Mouse (Mus musculus): ENCODE data around the gene Hmga2.

The Hmga2 gene

DNA sequence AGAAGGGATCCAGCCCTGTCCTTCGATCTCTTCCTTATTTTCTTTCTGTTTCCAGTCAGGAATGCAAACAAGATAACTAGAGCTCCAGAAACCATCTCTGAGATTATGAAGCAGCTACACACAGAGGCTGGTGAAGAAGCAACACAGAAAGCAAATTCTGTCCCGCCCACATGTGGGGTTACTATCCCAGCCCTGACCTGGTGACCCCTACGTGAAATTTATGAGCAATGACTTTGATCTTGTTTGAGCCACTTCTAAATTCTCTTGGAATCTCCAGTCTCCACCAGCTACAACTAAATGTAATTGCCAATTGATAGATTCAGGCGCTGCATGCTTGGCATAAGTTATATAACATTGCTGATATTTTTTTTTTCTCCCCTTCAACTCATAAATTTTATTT is 7.9 kb upstream of the Hmga2 start:
- TF ChIP-seq GATA4 (IDR thresholded peaks at IDR 0.05; ENCODE audit: insufficient replicate concordance, low read length): no peak

DNA sequence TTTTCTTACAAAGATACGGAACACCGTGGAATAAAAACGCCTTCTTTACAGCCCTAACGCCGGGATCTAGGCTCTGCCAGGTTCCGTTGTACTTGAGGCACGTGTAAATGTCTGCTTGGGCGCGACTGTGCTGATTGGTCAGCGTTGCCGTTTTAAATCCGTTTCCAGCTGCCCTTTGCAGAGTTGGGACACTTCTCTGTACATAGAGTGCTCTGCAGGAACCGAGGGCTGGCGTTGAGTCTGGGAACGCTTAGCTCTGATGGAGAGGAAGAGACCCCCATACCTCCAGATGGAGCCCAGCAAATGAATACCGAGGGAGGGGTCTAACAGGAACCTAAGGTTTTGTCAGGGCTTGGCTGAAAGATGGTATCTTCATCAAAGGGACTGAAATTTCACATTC is 1.9 kb upstream of the Hmga2 start:
- TF ChIP-seq GATA4 (IDR thresholded peaks at IDR 0.05; ENCODE audit: insufficient replicate concordance, low read length): no peak

GRCm38 (mm10) chr10:120477501-120477900 is 1.2 kb upstream of the Hmga2 start:
- TF ChIP-seq GATA4 (IDR thresholded peaks at IDR 0.05; ENCODE audit: insufficient replicate concordance, low read length): no peak

DNA sequence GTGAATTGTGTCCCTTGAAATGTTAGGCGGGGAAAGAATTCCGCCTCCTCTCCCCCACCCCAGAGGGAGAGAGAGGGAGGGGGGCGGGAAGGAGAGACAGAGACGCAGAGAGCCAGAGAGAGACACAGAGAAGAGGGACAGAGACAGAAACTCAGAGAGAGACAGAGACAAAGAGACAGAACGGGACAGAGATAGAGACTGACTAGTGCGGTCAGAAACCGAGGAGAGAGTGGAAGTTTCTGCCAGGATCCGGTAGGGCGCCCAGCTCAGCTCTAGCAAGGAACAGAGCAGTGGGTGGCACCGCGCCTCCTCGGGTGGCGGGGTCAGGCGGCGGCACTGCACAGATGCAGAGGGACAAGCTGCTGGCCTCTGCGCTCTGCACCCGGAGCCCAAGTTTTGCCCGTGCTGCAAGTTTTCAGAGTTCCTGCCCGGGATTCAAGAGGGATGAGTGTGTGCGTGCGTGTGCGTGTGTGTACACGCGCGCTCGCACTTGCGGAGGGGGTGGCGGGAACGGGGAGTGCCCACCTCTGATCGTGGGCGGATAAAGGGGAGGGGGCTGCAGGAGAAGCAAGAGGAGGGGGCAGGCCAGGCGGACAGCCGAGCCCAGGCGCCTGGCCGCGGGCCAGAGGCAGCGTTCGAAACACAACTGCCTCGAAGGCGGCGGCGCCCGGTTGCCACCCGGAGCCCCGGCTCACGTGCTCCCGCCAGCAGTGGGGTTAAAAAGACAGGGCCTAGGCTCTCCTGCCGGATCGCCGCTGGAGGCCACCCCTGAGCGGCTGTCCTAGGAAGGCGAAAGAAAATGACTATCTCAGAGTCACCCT is 457 bp upstream of the Hmga2 start:
- no peak for TF ChIP-seq GATA4 (IDR thresholded peaks at IDR 0.05; ENCODE audit: insufficient replicate concordance, low read length)

GRCm38 (mm10) chr10:120475041-120475541 is 1.2 kb downstream of the Hmga2 start:
- no peak for TF ChIP-seq GATA4 (IDR thresholded peaks at IDR 0.05; ENCODE audit: insufficient replicate concordance, low read length)

DNA sequence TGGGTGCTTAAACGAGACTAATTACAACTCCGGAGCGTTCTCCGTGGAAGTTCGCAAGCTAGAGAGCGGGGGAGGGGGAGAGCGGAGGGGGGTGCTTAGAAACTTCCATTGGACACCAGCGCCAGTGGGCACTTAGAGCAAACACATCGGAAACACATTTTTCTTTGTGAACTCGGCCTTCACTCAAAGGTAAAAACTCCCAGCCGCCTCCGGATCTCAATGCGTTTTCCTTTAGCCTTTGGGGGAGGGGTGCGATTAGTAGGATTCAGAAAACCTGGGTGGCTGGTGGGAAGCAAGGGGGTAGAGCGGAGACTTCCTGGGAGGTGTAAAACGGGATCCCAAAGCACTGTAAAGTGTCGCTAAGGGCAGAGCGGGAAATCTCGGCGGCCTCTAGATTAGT is 2.0 kb downstream of the Hmga2 start:
- no peak for TF ChIP-seq GATA4 (IDR thresholded peaks at IDR 0.05; ENCODE audit: insufficient replicate concordance, low read length)

- no peak for TF ChIP-seq GATA4 (IDR thresholded peaks at IDR 0.05; ENCODE audit: insufficient replicate concordance, low read length)
Observed at GRCm38 (mm10) chr10:120473218-120473617, 3.1 kb downstream of the Hmga2 start.

DNA sequence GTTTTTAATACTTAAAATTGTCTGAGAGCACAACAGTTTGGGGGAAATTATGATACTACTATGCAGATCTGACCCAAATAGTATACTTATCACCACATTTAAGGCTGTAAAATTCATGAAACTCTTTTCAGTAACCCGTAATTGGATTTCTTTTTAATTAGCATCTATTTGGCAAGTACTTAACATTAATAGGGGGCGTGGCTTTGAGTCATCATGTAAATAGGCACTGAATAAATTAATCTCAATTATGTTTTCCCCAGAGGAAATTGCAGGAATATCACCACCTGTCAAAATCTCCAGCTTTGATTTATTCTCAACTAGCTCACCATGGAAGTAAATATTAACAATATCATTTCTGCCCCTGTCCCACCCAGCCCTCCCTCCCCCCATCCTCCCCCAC is 3.7 kb downstream of the Hmga2 start:
- TF ChIP-seq GATA4 (IDR thresholded peaks at IDR 0.05; ENCODE audit: insufficient replicate concordance, low read length): no peak

GRCm38 (mm10) chr10:120465121-120465520 is 11.1 kb downstream of the Hmga2 start:
- TF ChIP-seq GATA4 (IDR thresholded peaks at IDR 0.05; ENCODE audit: insufficient replicate concordance, low read length): no peak

DNA sequence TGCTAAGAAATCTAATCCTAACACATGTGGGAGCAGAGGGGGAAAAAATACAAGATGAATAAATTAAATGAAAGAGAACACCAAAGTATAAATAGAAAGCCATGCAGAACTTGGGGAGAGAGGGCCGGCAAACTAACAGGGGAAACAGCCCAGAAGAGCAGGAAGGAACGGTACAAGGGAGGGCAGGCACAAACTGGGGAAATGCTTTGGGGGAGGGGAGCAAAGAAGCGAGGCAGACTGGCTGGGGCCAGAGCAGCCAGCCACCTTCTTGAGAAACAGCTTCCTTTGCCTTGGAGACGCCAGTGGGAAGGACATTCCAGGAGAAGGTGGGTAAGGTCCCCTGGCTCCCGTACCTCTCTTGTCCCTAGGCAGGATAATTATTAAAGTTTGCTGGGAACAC is 14.5 kb downstream of the Hmga2 start:
- TF ChIP-seq GATA4 (IDR thresholded peaks at IDR 0.05; ENCODE audit: insufficient replicate concordance, low read length): no peak

DNA sequence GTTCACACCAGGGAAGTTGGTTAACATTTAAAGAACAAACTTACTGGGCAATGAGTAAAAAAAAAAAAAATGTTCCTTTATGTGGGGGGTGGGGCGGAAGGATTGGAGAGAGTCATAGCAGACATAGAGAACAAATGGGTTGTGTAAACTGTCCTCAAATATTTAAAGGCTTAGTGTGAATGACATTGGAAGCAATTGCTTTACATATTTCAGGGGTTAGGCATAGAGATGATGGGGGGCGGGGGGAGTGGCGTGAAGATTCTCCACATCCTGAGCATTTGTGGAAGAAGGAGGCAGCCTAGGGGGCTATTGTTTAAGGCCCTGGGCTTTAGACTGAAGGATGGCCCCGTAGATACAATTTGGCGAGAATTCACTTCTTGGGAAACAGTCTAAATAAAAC is 15.0 kb downstream of the Hmga2 start:
- TF ChIP-seq GATA4 (IDR thresholded peaks at IDR 0.05; ENCODE audit: insufficient replicate concordance, low read length): no peak

GRCm38 (mm10) chr10:120458866-120459265 is 17.4 kb downstream of the Hmga2 start:
- TF ChIP-seq GATA4 (IDR thresholded peaks at IDR 0.05; ENCODE audit: insufficient replicate concordance, low read length): no peak

DNA sequence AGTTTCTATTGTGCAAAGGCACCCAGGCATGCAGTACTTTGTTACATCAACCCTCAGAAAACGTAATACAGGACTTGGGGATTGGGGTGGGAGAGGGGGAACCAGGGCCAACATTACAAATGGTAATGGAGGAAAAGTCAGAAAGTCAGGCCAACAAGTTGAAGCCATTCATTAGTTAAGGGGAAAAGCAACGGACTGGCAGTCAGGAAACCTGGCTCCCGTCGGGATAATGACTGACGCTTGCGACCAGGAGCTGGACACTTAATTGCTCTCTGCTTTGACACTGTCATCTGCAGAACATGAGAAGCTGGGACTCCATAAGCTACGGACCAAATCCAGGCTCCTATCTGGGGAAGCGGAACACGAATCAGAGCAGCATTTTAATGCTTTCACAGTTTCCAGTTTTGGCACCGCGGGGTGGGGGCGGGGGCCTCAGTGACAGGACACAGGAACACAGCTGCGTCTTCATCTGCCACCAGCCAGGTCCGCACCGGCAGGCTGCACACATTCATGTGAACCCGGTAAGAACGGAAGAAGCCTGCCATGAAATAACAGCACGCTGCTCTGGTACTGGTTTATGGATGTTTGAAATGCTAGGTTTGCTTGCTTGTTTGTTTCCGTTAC is 26.5 kb downstream of the Hmga2 start:
- no peak for TF ChIP-seq GATA4 (IDR thresholded peaks at IDR 0.05; ENCODE audit: insufficient replicate concordance, low read length)

DNA sequence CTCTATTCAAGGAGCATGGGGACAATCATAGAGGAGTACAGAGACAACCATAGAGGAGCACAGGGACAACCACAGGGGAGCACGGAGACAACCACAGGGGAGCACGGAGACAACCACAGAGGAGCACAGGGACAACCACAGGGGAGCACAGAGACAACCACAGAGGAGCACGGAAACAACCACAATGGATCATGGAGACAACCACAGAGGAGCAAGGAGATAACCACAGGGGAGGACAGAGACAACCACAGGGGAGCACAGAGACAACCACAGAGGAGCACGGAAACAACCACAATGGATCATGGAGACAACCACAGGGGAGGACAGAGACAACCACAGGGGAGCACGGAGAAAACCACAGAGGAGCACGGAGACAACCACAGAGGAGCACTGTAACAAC is 29.5 kb downstream of the Hmga2 start:
- TF ChIP-seq GATA4 (IDR thresholded peaks at IDR 0.05; ENCODE audit: insufficient replicate concordance, low read length): no peak

DNA sequence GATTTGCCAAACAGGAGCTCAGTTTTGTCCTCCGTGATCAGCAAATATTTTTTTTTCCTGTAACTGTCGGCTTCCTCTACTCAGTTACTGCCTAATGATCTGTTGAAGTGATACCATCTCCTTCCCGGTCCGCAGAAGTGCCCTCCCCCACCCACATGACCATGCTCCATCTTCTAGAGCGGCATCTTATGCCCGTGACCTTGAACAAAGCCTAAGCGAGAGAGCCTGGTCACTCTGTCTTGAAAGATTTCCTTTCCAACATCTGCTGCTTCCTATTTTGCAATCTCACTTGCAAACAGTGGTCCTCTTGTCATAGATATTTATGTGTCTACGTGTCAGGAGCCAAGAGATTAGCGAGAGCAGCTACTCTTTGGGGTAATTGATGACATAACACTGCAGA is 30.1 kb downstream of the Hmga2 start:
- TF ChIP-seq GATA4 (IDR thresholded peaks at IDR 0.05; ENCODE audit: insufficient replicate concordance, low read length): no peak

GRCm38 (mm10) chr10:120444463-120445070 is 31.7 kb downstream of the Hmga2 start:
- no peak for TF ChIP-seq GATA4 (IDR thresholded peaks at IDR 0.05; ENCODE audit: insufficient replicate concordance, low read length)

All from liver, adult (tissue).